Comparison of ENCODE assay signal across 3 mouse cellular contexts in the genomic region with DNA sequence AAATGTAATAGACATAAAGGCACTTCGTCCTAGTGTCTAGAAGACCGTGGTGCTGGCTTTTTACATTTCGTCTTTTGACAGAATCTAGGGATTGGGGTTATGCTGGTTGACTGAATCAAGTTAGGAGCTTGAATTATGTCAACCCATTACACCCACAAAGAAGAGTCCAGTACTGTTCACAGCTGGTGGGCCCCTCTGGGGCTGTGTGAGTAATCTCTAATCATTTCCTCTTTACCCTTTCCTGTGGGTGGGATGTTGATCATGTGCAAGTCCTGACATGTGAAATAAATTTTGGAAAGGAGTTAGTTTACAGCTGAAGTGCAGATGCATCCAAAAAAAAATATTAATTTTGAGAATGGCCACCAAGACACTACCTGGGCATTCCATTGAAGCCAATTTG.
"Had no signal": no experiment of that assay in that cellular context is flagged by ENCODE, and none has a peak within 500 bp of the region (broad histone marks: within the 10 kb centered on the region; RNA-seq: fewer than 3 reads in every experiment).

No protein-coding gene starts in this region.

- DNase-seq: kidney, postnatal 14 days; lung, postnatal 14 days; right cerebral cortex, postnatal 14 days had no signal
